Mouse (Mus musculus) liver, postnatal 0 days (tissue): ENCODE measurements around the gene Trim43a.
"Not testable (repeated sequence)": the region's sequence is repeated elsewhere in the genome, so short reads cannot be mapped to it uniquely, and the experiment has no call there.

ENCODE experiments used
- CTCF ChIP-seq: sonication (generic); IDR thresholded peaks from 2 replicates; pipeline ENCODE4 v1.5.1; 2016; ENCODE audit warnings: antibody characterized with exemption, low read depth
- EP300 ChIP-seq: IDR thresholded peaks from 2 replicates; pipeline ENCODE4 v1.6.1; 2016; ENCODE audit warnings: antibody characterized with exemption, low read depth, mild to moderate bottlenecking

GRCm38 (mm10) chr9:88580591-88580990 is at the start of gene Trim43a:
- not testable (repeated sequence) for TF ChIP-seq CTCF, EP300
